Mouse (Mus musculus): ENCODE results near the gene Rab3gap2. TPM values are rescaled to one million over a fixed set of nuclear protein-coding genes. Genes with fewer than 3 reads are reported as not detected.
A peak's percentile ranks its signal among the peaks of the same experiment; 100 is the strongest.

Gene Rab3gap2
- polyA plus RNA-seq, 1 experiment from 2014 or later, result 21.2 TPM

MicroRNAs within 50 kb of the gene (microRNA counts, 519-probe panel; counts per million panel counts)
- microRNA mmu-miR-194, result 2,031 counts per million, percentile 13 among the panel's probes with 10 or more counts
- not detected for microRNA mmu-miR-664

Small RNA genes within 50 kb of the gene (microRNA-seq; reads per million reads assigned to microRNA genes)
- gene Mir194-1 (ENCODE audit: borderline number of aligned reads) (not detected), gene Mir215 (ENCODE audit: borderline number of aligned reads) (5.2 reads per million, percentile 4 among the genes with 10 or more reads in this experiment), gene Mir664 (ENCODE audit: borderline number of aligned reads) (5.6 reads per million, percentile 4 among the genes with 10 or more reads in this experiment)

Other genes with a start within 250 kb of the Rab3gap2 start
- 3.9 and 4.4 TPM in 2 replicates for gene Mark1, start 204.5 kb upstream of the Rab3gap2 start, polyA plus RNA-seq (2014; fragmentation: Nextera tagmentation; extraction: Ambion mirVana)
- gene Iars2, start 125.3 kb downstream of the Rab3gap2 start, polyA plus RNA-seq (2014; fragmentation: Nextera tagmentation; extraction: Ambion mirVana), result 25.5 and 29.1 TPM in 2 replicates
- gene Bpnt1, start 128.0 kb downstream of the Rab3gap2 start, polyA plus RNA-seq (2014; fragmentation: Nextera tagmentation; extraction: Ambion mirVana), result 16.5 and 19.9 TPM in 2 replicates
- gene Eprs, start 158.9 kb downstream of the Rab3gap2 start, polyA plus RNA-seq (2014; fragmentation: Nextera tagmentation; extraction: Ambion mirVana), result 154 and 158 TPM in 2 replicates

Data from embryonic facial prominence, embryonic 11.5 days (tissue).